Mouse (Mus musculus) lung, postnatal 0 days (tissue): Measurements from ENCODE around the gene Psenen. TPM values are rescaled to one million over a fixed set of nuclear protein-coding genes. Genes with fewer than 3 reads are reported as not detected.

Source experiments
- ATAC-seq: fragments of 200-750 bp; cut with Nextera tagmentation; 2 replicates; pipeline ENCODE4 v1.8.0; 2017; ENCODE audit warnings: moderate library complexity
- DNase-seq: peaks from one replicate; pipeline ENCODE4 v3.0.0-alpha.2; 2016; ENCODE audit warnings: low spot score
- H3K27ac ChIP-seq: fragments of 300-500 bp; sonication (generic); 2 replicates; pipeline ENCODE4 v1.5.1; 2014; ENCODE audit warnings: antibody characterized with exemption, mild to moderate bottlenecking, low read length, mixed read lengths
- H3K27me3 ChIP-seq: fragments of 300-500 bp; sonication (generic); replicated peaks from 2 replicates; pipeline ENCODE4 v1.6.1; 2014; ENCODE audit warnings: low read length, mixed read lengths; ENCODE audit not compliant: insufficient read depth
- H3K36me3 ChIP-seq: fragments of 300-500 bp; sonication (generic); 2 replicates; pipeline ENCODE4 v1.6.1; 2014; ENCODE audit warnings: low read length, mixed read lengths; ENCODE audit not compliant: insufficient read depth
- H3K4me1 ChIP-seq: fragments of 300-500 bp; sonication (generic); 2 replicates; pipeline ENCODE4 v1.6.1; 2014; ENCODE audit warnings: antibody characterized with exemption, low read depth, low read length, mixed read lengths; ENCODE audit not compliant: insufficient read depth
- H3K4me2 ChIP-seq: fragments of 300-500 bp; sonication (generic); replicated peaks from 2 replicates; pipeline ENCODE4 v1.6.1; 2014; ENCODE audit warnings: low read depth, mild to moderate bottlenecking, low read length, moderate library complexity, mixed read lengths
- H3K4me3 ChIP-seq: fragments of 300-500 bp; sonication (generic); 2 replicates; pipeline ENCODE4 v1.5.1; 2014; ENCODE audit warnings: low read depth, low read length
- H3K9ac ChIP-seq: fragments of 300-500 bp; sonication (generic); replicated peaks from 2 replicates; pipeline ENCODE4 v1.6.1; 2014; ENCODE audit warnings: low read depth, mild to moderate bottlenecking
- H3K9me3 ChIP-seq: fragments of 300-500 bp; sonication (generic); 2 replicates; pipeline ENCODE4 v1.6.1; 2016; ENCODE audit warnings: low read length, mixed read lengths
- CTCF ChIP-seq: IDR thresholded peaks from 2 replicates; pipeline ENCODE4 v1.5.1; 2016; ENCODE audit warnings: antibody characterized with exemption, mild to moderate bottlenecking
- EP300 ChIP-seq: IDR thresholded peaks from 2 replicates; pipeline ENCODE4 v1.6.1; 2016; ENCODE audit warnings: antibody characterized with exemption, mild to moderate bottlenecking, control low read depth
- WGBS: fragments of 180-500 bp; shearing (Covaris S2); extraction: QIAGEN DNeasy Blood & Tissue Kit; methylation state at CpG from one replicate; pipeline ENCODE4 v1.1.7; 2014; 5-methylcytosine and 5-hydroxymethylcytosine counted together
- polyA plus RNA-seq: library from polyadenylated mRNA; unstranded; fragments of >200 nt; fragmentation: Nextera tagmentation; extraction: Ambion mirVana; gene quantifications from 2 replicates; pipeline ENCODE4 v1.2.1, GENCODE M21; 2015

The Psenen gene
- polyA plus RNA-seq, 1 experiment from 2014 or later, result 184 TPM

GRCm38 (mm10) chr7:30596093-30596492 is 32.7 kb upstream of the Psenen start:
- TF ChIP-seq EP300 (no peak), CTCF (no peak)
- Histone ChIP-seq H3K36me3 (no peaks in the 10 kb centered on the region), H3K27me3 (no peaks in the 10 kb centered on the region), H3K4me2 (no peak overlapping the region), H3K4me3 (no peak overlapping the region), H3K9me3 (no peaks in the 10 kb centered on the region), H3K4me1 (peaks cover 2% of the 10 kb centered on the region; the same call in 1 of the 2 replicates), H3K9ac (no peak overlapping the region), H3K27ac (peak overlapping the region; percentile 65)
- ATAC-seq, result no peak
- 46% methylated on average over 5 of the region's 5 CpGs for WGBS
- no peak for DNase-seq

DNA sequence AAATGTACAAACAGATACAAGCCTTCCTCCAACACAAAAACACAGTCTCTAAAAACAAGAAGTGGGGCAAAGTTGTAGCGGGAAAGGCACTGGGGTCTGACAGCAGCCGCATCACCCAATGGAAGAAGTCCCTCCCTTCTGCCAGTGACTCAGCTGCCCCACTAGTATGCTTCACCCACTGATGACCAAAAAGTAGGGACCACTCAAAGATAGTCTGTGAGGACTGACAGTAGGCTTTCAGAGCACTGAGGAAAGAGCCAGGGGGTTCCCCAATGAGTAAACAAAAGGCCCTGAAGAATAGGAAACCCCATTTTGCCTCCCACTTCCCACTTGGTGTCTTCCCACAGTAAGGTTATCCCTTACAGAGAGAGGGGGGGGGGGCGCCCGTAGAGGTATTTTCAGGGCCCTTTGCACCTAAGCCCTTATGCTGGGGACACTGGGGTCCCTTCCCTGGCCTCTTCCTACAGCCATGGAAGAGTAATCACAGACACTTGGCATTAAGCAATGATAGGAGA is 31.1 kb upstream of the Psenen start:
- DNase-seq, result no peak
- no peak overlapping the region for H3K9ac ChIP-seq
- peaks cover 2% of the 10 kb centered on the region; the same call in 1 of the 2 replicates for H3K4me1 ChIP-seq
- WGBS, result 57% methylated on average over 4 of the region's 4 CpGs
- H3K4me2 ChIP-seq, result no peak overlapping the region
- no peaks in the 10 kb centered on the region for H3K9me3 ChIP-seq
- no peaks in the 10 kb centered on the region for H3K27me3 ChIP-seq
- H3K27ac ChIP-seq, result 0 out of 2 replicates have a peak overlapping the region, but pooled peaks have one; percentile 2
- no peak for ATAC-seq
- no peak overlapping the region for H3K4me3 ChIP-seq
- TF ChIP-seq EP300, result no peak
- TF ChIP-seq CTCF, result no peak
- no peaks in the 10 kb centered on the region for H3K36me3 ChIP-seq

DNA sequence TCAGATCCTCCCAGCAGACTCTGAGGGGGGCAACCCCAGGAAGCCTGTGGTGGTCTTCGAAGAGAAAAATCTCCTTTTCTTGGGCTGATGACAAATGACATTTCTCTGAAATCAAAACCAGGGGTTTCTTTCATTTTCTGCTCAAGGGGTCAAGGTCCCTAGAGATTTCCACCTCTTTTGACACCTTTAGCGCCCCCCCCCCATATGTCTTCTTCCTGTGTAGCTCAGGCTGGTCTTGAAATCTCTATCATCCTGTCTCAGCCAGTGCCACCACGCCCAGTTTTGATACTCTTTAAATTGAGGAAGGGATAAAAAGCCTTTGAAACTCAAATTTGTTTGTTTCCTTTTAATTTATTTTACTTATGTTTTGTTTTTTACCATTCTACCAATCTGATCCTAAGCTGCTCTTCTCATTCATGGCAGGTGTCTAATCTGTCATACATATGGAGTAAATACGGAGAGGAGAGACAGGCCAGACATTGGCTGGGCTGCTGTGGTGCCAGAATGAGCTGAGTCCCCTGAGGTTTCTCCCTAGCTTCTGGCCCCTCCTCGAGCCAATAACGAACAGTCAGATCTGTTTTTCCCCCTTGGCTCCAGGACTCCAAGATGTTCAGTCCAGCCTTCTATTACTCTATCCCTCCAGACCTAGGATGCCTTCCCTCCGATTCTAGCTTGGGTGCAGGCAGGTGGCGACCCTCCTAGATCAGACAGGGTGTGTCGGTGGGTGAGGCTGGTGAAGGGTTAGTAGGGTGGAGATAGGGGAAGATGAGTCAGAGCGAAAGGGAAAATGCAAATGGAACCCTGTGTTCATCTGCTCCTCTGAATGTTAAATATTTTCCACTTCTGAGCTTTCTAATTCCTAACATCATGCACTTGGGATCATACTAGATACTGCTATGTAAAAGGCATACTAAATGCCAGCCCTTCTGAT is 30.4 kb upstream of the Psenen start:
- H3K27ac ChIP-seq, result peak overlapping the region; percentile 47; the same call in 1 of the 2 replicates
- no peaks in the 10 kb centered on the region for H3K27me3 ChIP-seq
- DNase-seq, result no peak
- H3K4me2 ChIP-seq, result no peak overlapping the region
- H3K36me3 ChIP-seq, result no peaks in the 10 kb centered on the region
- H3K9me3 ChIP-seq, result no peaks in the 10 kb centered on the region
- ATAC-seq, result no peak
- H3K4me1 ChIP-seq, result peaks cover 2% of the 10 kb centered on the region; the same call in 1 of the 2 replicates
- 77% methylated on average over 10 of the region's 10 CpGs for WGBS
- no peak for TF ChIP-seq CTCF
- TF ChIP-seq EP300, result no peak
- H3K9ac ChIP-seq, result no peak overlapping the region
- H3K4me3 ChIP-seq, result no peak overlapping the region

DNA sequence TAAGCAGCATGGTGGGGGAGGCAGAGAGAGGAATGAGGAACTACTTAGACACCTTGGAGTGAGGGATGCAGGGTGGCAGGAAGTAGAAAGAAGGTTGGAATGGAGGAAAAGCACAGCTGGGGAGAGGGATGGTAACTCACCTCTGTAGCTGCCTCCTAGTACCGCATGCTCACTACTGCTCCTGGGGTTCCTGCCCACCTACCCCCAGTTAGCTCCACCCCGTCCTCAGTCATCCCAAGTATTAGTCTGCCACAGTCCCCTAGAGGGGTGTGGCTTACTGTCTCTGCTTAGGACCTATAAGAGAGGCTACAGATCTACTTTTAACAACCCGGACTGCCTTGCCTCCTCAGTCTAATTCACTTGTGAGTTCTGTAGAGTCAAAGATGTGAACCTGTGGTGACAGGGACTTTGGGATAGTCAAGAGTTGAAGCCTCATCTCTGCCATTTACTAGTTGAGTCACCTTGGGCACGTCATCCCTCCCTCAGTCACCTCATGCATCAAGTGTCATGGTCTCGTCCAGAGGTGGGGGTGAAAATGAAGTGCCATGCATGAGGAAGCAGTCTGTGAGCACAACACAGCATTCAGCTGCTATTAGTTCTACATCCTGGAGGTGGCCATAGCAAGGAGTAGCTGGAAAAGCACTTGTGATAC is 29.5 kb upstream of the Psenen start:
- H3K4me2 ChIP-seq, result no peak overlapping the region
- peak overlapping the region; percentile 47 for H3K27ac ChIP-seq
- no peaks in the 10 kb centered on the region for H3K9me3 ChIP-seq
- 23% methylated on average over 5 of the region's 5 CpGs for WGBS
- H3K4me1 ChIP-seq, result 0 out of 2 replicates have a peak, but pooled peaks cover 2% of the 10 kb centered on the region
- ATAC-seq (no peak), DNase-seq (peak; percentile 47)
- H3K36me3 ChIP-seq, result no peaks in the 10 kb centered on the region
- no peaks in the 10 kb centered on the region for H3K27me3 ChIP-seq
- H3K4me3 ChIP-seq, result no peak overlapping the region
- H3K9ac ChIP-seq, result no peak overlapping the region
- no peak for TF ChIP-seq EP300
- peak; percentile 37 for TF ChIP-seq CTCF

- no peaks in the 10 kb centered on the region for H3K27me3 ChIP-seq
- H3K9me3 ChIP-seq, result no peaks in the 10 kb centered on the region
- no peak for ATAC-seq
- no peak overlapping the region for H3K4me3 ChIP-seq
- no peak overlapping the region for H3K27ac ChIP-seq
- DNase-seq, result no peak
- H3K4me2 ChIP-seq, result no peak overlapping the region
- 62% methylated on average over 4 of the region's 4 CpGs for WGBS
- no peak overlapping the region for H3K9ac ChIP-seq
- TF ChIP-seq CTCF (no peak), EP300 (no peak)
- peaks cover 4% of the 10 kb centered on the region for H3K4me1 ChIP-seq
- no peaks in the 10 kb centered on the region for H3K36me3 ChIP-seq
Observed at GRCm38 (mm10) chr7:30591605-30591951, 28.2 kb upstream of the Psenen start.

DNA sequence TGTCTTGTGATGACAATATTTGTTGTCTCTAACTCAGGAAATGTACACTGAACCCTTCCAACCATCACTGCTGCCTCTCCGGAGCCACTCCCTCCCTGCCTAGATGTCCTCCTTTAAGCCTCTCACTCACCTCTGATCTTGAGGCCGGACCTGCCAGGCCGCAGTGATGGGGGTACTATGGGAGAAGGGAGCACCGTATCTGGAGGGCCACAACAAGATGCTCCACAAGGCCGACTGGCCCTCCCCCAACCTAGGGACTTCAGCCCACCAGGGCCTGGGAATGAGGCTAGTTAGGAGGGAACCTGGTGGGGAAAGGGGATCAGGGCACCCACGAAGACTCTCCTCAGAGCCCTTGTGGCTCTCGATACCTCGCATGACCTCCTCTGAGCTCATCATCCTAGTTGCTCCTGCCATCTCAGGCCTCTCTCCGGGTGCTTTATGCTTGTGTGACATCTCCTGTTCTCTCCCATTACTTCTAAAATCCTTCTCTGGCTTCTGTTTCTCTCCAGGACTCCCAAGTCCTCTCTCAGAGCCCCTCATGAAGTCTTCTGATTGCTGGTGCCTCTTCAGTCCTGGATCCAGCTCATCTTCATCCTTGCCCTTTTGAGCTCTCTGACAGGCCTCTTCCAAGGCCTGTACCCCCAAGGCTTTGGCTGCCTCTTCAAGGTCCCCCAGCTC is 27.6 kb upstream of the Psenen start:
- H3K9ac ChIP-seq, result no peak overlapping the region
- H3K36me3 ChIP-seq, result no peaks in the 10 kb centered on the region
- no peak overlapping the region for H3K27ac ChIP-seq
- H3K9me3 ChIP-seq, result no peaks in the 10 kb centered on the region
- H3K4me2 ChIP-seq, result no peak overlapping the region
- peaks cover 4% of the 10 kb centered on the region for H3K4me1 ChIP-seq
- H3K4me3 ChIP-seq, result no peak overlapping the region
- no peak for ATAC-seq
- no peaks in the 10 kb centered on the region for H3K27me3 ChIP-seq
- TF ChIP-seq EP300 (no peak), CTCF (no peak)
- 82% methylated on average over 9 of the region's 9 CpGs for WGBS
- DNase-seq, result no peak
